Mouse (Mus musculus) heart, embryonic 16.5 days (tissue): ENCODE measurements around the gene Kank1. TPM values are rescaled to one million over a fixed set of nuclear protein-coding genes. Genes with fewer than 3 reads are reported as not detected.
A peak's percentile ranks its signal among the peaks of the same experiment; 100 is the strongest.

ENCODE experiments used
- ATAC-seq: fragments of 200-750 bp; cut with Nextera tagmentation; replicated peaks from 2 replicates; pipeline ENCODE4 v1.8.0; 2017; ENCODE audit warnings: moderate number of reproducible peaks; ENCODE audit not compliant: insufficient read depth, low FRiP score; ENCODE audit errors: extremely low read depth
- H3K27ac ChIP-seq: fragments of 300-500 bp; sonication (generic); 2 replicates; pipeline ENCODE4 v1.5.1; 2014; ENCODE audit warnings: mild to moderate bottlenecking, low read length, control low read depth, moderate library complexity
- H3K27me3 ChIP-seq: fragments of 300-500 bp; sonication (generic); 2 replicates; pipeline ENCODE4 v1.6.1; 2014; ENCODE audit warnings: low read length, mixed read lengths; ENCODE audit not compliant: control insufficient read depth, insufficient read depth
- H3K36me3 ChIP-seq: fragments of 300-500 bp; sonication (generic); 2 replicates; pipeline ENCODE4 v1.6.1; 2014; ENCODE audit not compliant: control insufficient read depth, insufficient read depth
- H3K4me1 ChIP-seq: fragments of 300-500 bp; sonication (generic); 2 replicates; pipeline ENCODE4 v1.6.1; 2014; ENCODE audit warnings: low read length, mixed read lengths; ENCODE audit not compliant: control insufficient read depth, insufficient read depth
- H3K4me2 ChIP-seq: fragments of 300-500 bp; sonication (generic); 2 replicates; pipeline ENCODE4 v1.6.1; 2014; ENCODE audit warnings: low read depth, mild to moderate bottlenecking, control low read depth, low read length
- H3K4me3 ChIP-seq: fragments of 300-500 bp; sonication (generic); 2 replicates; pipeline ENCODE4 v1.5.1; 2014; ENCODE audit warnings: mild to moderate bottlenecking, control low read depth, low read length
- H3K9ac ChIP-seq: fragments of 300-500 bp; sonication (generic); 2 replicates; pipeline ENCODE4 v1.6.1; 2014; ENCODE audit warnings: low read length, control low read depth
- H3K9me3 ChIP-seq: fragments of 300-500 bp; sonication (generic); replicated peaks from 2 replicates; pipeline ENCODE4 v1.6.1; 2016; ENCODE audit warnings: low read length; ENCODE audit not compliant: control insufficient read depth
- whole genome bisulfite sequencing: fragments of 180-500 bp; shearing (Covaris S2); extraction: QIAGEN DNeasy Blood & Tissue Kit; methylation state at CpG from one replicate; pipeline ENCODE4 v1.1.7; 2014; 5-methylcytosine and 5-hydroxymethylcytosine counted together
- polyA plus RNA-seq: library from polyadenylated mRNA; unstranded; fragments of >200 nt; fragmentation: Nextera tagmentation; extraction: Ambion mirVana; gene quantifications from 2 replicates; pipeline ENCODE4 v1.2.1, GENCODE M21; 2015

Kank1 gene
- polyA plus RNA-seq, 1 experiment from 2014 or later, result 40.9 TPM

- H3K27me3 ChIP-seq, result no peaks in the 10 kb centered on the region
- H3K9me3 ChIP-seq, result no peaks in the 10 kb centered on the region
- H3K9ac ChIP-seq, result no peak overlapping the region
- no peak overlapping the region for H3K27ac ChIP-seq
- no peak for ATAC-seq
- H3K36me3 ChIP-seq, result no peaks in the 10 kb centered on the region
- H3K4me2 ChIP-seq, result no peak overlapping the region
- H3K4me1 ChIP-seq, result peaks cover 41% of the 10 kb centered on the region
- 85% methylated on average over 18 of the region's 18 CpGs for WGBS
- H3K4me3 ChIP-seq, result no peak overlapping the region
Measured at GRCm38 (mm10) chr19:25387902-25388301, 151.1 kb downstream of the Kank1 start.

GRCm38 (mm10) chr19:25392135-25392534, 155.4 kb downstream of the Kank1 start:
- Histone ChIP-seq H3K4me1 (peaks cover 18% of the 10 kb centered on the region), H3K4me3 (no peak overlapping the region), H3K27ac (no peak overlapping the region), H3K27me3 (no peaks in the 10 kb centered on the region), H3K36me3 (no peaks in the 10 kb centered on the region), H3K4me2 (no peak overlapping the region), H3K9me3 (no peaks in the 10 kb centered on the region), H3K9ac (no peak overlapping the region)
- 83% methylated on average over 11 of the region's 11 CpGs for WGBS
- ATAC-seq, result no peak

GRCm38 (mm10) chr19:25395035-25395434, 158.3 kb downstream of the Kank1 start:
- 6% methylated on average over 10 of the region's 10 CpGs for WGBS
- no peaks in the 10 kb centered on the region for H3K27me3 ChIP-seq
- ATAC-seq, result peak; percentile 88
- no peaks in the 10 kb centered on the region for H3K36me3 ChIP-seq
- peak overlapping the region; percentile 56 for H3K4me2 ChIP-seq
- H3K9me3 ChIP-seq, result no peaks in the 10 kb centered on the region
- H3K9ac ChIP-seq, result peak overlapping the region; percentile 39
- H3K4me1 ChIP-seq, result peaks cover 31% of the 10 kb centered on the region
- H3K4me3 ChIP-seq, result peak overlapping the region; percentile 30
- H3K27ac ChIP-seq, result peak overlapping the region; percentile 93

- WGBS, result 78% methylated on average over 6 of the region's 6 CpGs
- Histone ChIP-seq H3K4me1 (peaks cover 45% of the 10 kb centered on the region), H3K4me3 (no peak overlapping the region), H3K27me3 (no peaks in the 10 kb centered on the region), H3K9me3 (no peaks in the 10 kb centered on the region), H3K9ac (no peak overlapping the region), H3K36me3 (no peaks in the 10 kb centered on the region), H3K4me2 (no peak overlapping the region), H3K27ac (no peak overlapping the region)
- ATAC-seq, result no peak
Measured at GRCm38 (mm10) chr19:25396709-25397266, 160.0 kb downstream of the Kank1 start.

GRCm38 (mm10) chr19:25399511-25400211, 162.9 kb downstream of the Kank1 start:
- ATAC-seq, result peak; percentile 40
- Histone ChIP-seq H3K9me3 (no peaks in the 10 kb centered on the region), H3K27ac (peak overlapping the region; percentile 83), H3K4me2 (peak overlapping the region; percentile 53), H3K36me3 (no peaks in the 10 kb centered on the region), H3K4me3 (peak overlapping the region; percentile 19; the same call in 1 of the 2 replicates), H3K9ac (peak overlapping the region; percentile 48), H3K4me1 (peaks cover 39% of the 10 kb centered on the region), H3K27me3 (no peaks in the 10 kb centered on the region)
- WGBS, result 9% methylated on average over 9 of the region's 9 CpGs

GRCm38 (mm10) chr19:25400212-25400913, 163.6 kb downstream of the Kank1 start:
- peak; percentile 38; the same call in 1 of the 2 replicates for ATAC-seq
- no peaks in the 10 kb centered on the region for H3K9me3 ChIP-seq
- peaks cover 34% of the 10 kb centered on the region for H3K4me1 ChIP-seq
- WGBS, result 36% methylated on average over 13 of the region's 13 CpGs
- peak overlapping the region; percentile 33; the same call in 1 of the 2 replicates for H3K9ac ChIP-seq
- H3K27ac ChIP-seq, result peak overlapping the region; percentile 83
- H3K4me2 ChIP-seq, result peak overlapping the region; percentile 53
- H3K36me3 ChIP-seq, result no peaks in the 10 kb centered on the region
- H3K27me3 ChIP-seq, result no peaks in the 10 kb centered on the region
- H3K4me3 ChIP-seq, result no peak overlapping the region

- Histone ChIP-seq H3K27me3 (no peaks in the 10 kb centered on the region), H3K27ac (0 out of 2 replicates have a peak overlapping the region, but pooled peaks have one; percentile 16), H3K4me1 (peaks cover 40% of the 10 kb centered on the region), H3K4me3 (no peak overlapping the region), H3K9ac (no peak overlapping the region), H3K4me2 (no peak overlapping the region), H3K9me3 (no peaks in the 10 kb centered on the region), H3K36me3 (no peaks in the 10 kb centered on the region)
- no peak for ATAC-seq
- 78% methylated on average over 8 of the region's 8 CpGs for WGBS
Measured at GRCm38 (mm10) chr19:25401521-25401920, 164.7 kb downstream of the Kank1 start.

- WGBS, result 66% methylated on average over 4 of the region's 4 CpGs
- Histone ChIP-seq H3K36me3 (0 out of 2 replicates have a peak, but pooled peaks cover under 1% of the 10 kb centered on the region), H3K4me1 (peaks cover 39% of the 10 kb centered on the region)
Measured at GRCm38 (mm10) chr19:25404163-25404562, 167.4 kb downstream of the Kank1 start.

GRCm38 (mm10) chr19:25405987-25406386, 169.2 kb downstream of the Kank1 start:
- H3K36me3 ChIP-seq, result peaks cover 18% of the 10 kb centered on the region
- no peak for ATAC-seq
- peak overlapping the region; percentile 76 for H3K9ac ChIP-seq
- WGBS, result 33% methylated on average over 6 of the region's 6 CpGs
- H3K4me3 ChIP-seq, result peak overlapping the region; percentile 62
- peak overlapping the region; percentile 77 for H3K4me2 ChIP-seq
- no peaks in the 10 kb centered on the region for H3K9me3 ChIP-seq
- H3K4me1 ChIP-seq, result peaks cover 21% of the 10 kb centered on the region
- no peaks in the 10 kb centered on the region for H3K27me3 ChIP-seq
- peak overlapping the region; percentile 93 for H3K27ac ChIP-seq

More at GRCm38 (mm10) chr19:25404163-25404562, 167.4 kb downstream of the Kank1 start:
- H3K9me3 ChIP-seq, result no peaks in the 10 kb centered on the region
- no peak overlapping the region for H3K27ac ChIP-seq
- no peaks in the 10 kb centered on the region for H3K27me3 ChIP-seq
- no peak overlapping the region for H3K4me3 ChIP-seq
- no peak overlapping the region for H3K4me2 ChIP-seq
- ATAC-seq, result no peak
- no peak overlapping the region for H3K9ac ChIP-seq
